In genomic region chr2:72924981-72925380, GRCm38 (mm10) we compare ENCODE assay signal across 17 mouse cellular contexts. TPM values are rescaled to one million over a fixed set of nuclear protein-coding genes. Genes with fewer than 3 reads are reported as not detected.
DNase-seq lines count a peak whose midpoint lies in the region; ATAC-seq and TF ChIP-seq lines count a peak whose summit lies in the region.
"Had no signal": no experiment of that assay in that cellular context is flagged by ENCODE, and none has a peak within 500 bp of the region (broad histone marks: within the 10 kb centered on the region; RNA-seq: fewer than 3 reads in every experiment).

No protein-coding gene starts in this region.

- no peaks in the 10 kb centered on the region for H3K9me3 ChIP-seq in hindbrain, postnatal 0 days (ENCODE audit: low read length)
- no peaks in the 10 kb centered on the region for H3K9me3 ChIP-seq in hindbrain, embryonic 13.5 days
- H3K9me3 ChIP-seq: embryonic facial prominence, embryonic 10.5 days; forebrain, embryonic 13.5 days had no signal

- H3K4me2 ChIP-seq in hindbrain, postnatal 0 days (ENCODE audit: low read depth, low read length) = no peak overlapping the region
- H3K4me2 ChIP-seq in hindbrain, embryonic 13.5 days = no peak overlapping the region
- H3K4me2 ChIP-seq: forebrain, embryonic 13.5 days; heart, embryonic 12.5 days had no signal

- no peak for ATAC-seq in hindbrain, postnatal 0 days
- ATAC-seq in hindbrain, embryonic 13.5 days (ENCODE audit: low FRiP score) = no peak
- ATAC-seq in activated CD4-positive, CD25-positive, alpha-beta regulatory T cell, adult 4 months = no peak
- ATAC-seq: forebrain, embryonic 13.5 days; forebrain, postnatal 0 days; hindbrain, embryonic 16.5 days; intestine, embryonic 16.5 days had no signal

- H3K4me1 ChIP-seq in hindbrain, postnatal 0 days (ENCODE audit: insufficient read depth, low read length) = no peaks in the 10 kb centered on the region
- H3K4me1 ChIP-seq in hindbrain, embryonic 13.5 days (replicated peaks) = no peaks in the 10 kb centered on the region
- H3K4me1 ChIP-seq: embryonic facial prominence, embryonic 10.5 days; forebrain, embryonic 13.5 days; heart, embryonic 12.5 days had no signal

- TF ChIP-seq CTCF in hindbrain, postnatal 0 days (IDR thresholded peaks at IDR 0.05; ENCODE audit: low read depth) = no peak

- no peak overlapping the region for H3K9ac ChIP-seq in hindbrain, postnatal 0 days (replicated peaks; ENCODE audit: low read length)
- no peak overlapping the region for H3K9ac ChIP-seq in hindbrain, embryonic 13.5 days
- H3K9ac ChIP-seq: forebrain, embryonic 13.5 days; forebrain, postnatal 0 days; heart, embryonic 12.5 days had no signal

- no peak overlapping the region for H3K27ac ChIP-seq in hindbrain, postnatal 0 days
- H3K27ac ChIP-seq in hindbrain, embryonic 13.5 days = no peak overlapping the region
- H3K27ac ChIP-seq: embryonic facial prominence, embryonic 10.5 days; forebrain, embryonic 13.5 days had no signal

- no peaks in the 10 kb centered on the region for H3K27me3 ChIP-seq in hindbrain, postnatal 0 days (ENCODE audit: insufficient read depth, low read length)
- H3K27me3 ChIP-seq in hindbrain, embryonic 13.5 days = no peaks in the 10 kb centered on the region
- H3K27me3 ChIP-seq: forebrain, embryonic 13.5 days; heart, embryonic 12.5 days had no signal

- no peak overlapping the region for H3K4me3 ChIP-seq in hindbrain, postnatal 0 days (ENCODE audit: low read length)
- no peak overlapping the region for H3K4me3 ChIP-seq in hindbrain, embryonic 13.5 days
- H3K4me3 ChIP-seq: embryonic facial prominence, embryonic 10.5 days; forebrain, embryonic 13.5 days; heart, embryonic 12.5 days had no signal

- no peaks in the 10 kb centered on the region for H3K36me3 ChIP-seq in hindbrain, postnatal 0 days (ENCODE audit: insufficient read depth, low read length)
- H3K36me3 ChIP-seq in hindbrain, embryonic 13.5 days = no peaks in the 10 kb centered on the region
- H3K36me3 ChIP-seq: embryonic facial prominence, embryonic 10.5 days; heart, embryonic 12.5 days had no signal

- WGBS in hindbrain, postnatal 0 days = 56% methylated on average over 10 of the region's 10 CpGs
- WGBS in hindbrain, embryonic 13.5 days = 78% methylated on average over 10 of the region's 10 CpGs

- peak; percentile 37 for DNase-seq in hindbrain, postnatal 0 days (ENCODE audit: low spot score)
- DNase-seq in NIH3T3 (ENCODE audit: low read depth) (peak; percentile 23), ZHBTc4 (ENCODE audit: low read depth, low spot score) (peak; percentile 25)
- DNase-seq in retina, postnatal 1 day = peak; percentile 60
- DNase-seq in B cell, adult 2 months = no peak
- DNase-seq: adrenal gland, postnatal 14 days; cerebellum, adult 2 months; forebrain, postnatal 0 days; gastrocnemius, postnatal 14 days; kidney, adult 9 months had no signal

RNA-seq across cellular contexts. Expression of gene Sp3, which starts 55.3 kb away (rescaled TPM):
- total RNA-seq in hindbrain, postnatal 0 days (2014; rRNA removed) = 62.1 and 91.4 TPM in 2 replicates
- 24.6 and 25.5 TPM in 2 replicates for polyA plus RNA-seq in hindbrain, postnatal 0 days (2015; fragmentation: Nextera tagmentation; extraction: Ambion mirVana)
- 43.3 and 44.5 TPM in 2 replicates for polyA plus RNA-seq in hindbrain, embryonic 13.5 days (2015; fragmentation: Nextera tagmentation; extraction: Ambion mirVana)
- polyA plus RNA-seq in activated CD4-positive, CD25-positive, alpha-beta regulatory T cell, adult 4 months (2017; shearing (Covaris generic)) = 10 to 100 TPM; 61.4 to 62.9 TPM

Comparison
In these comparisons a context has a peak if more than half of its experiments do, and no peak if none do; other contexts are left out.
1. DNase-seq: peak in hindbrain, postnatal 0 days (single experiment), NIH3T3 (single experiment), ZHBTc4 (single experiment) and retina, postnatal 1 day (single experiment); none in B cell, adult 2 months (0 of 2).